Mouse (Mus musculus) liver, postnatal 0 days (tissue): ENCODE measurements around the gene Poglut1.

Source experiments
- CTCF ChIP-seq: sonication (generic); IDR thresholded peaks from 2 replicates; pipeline ENCODE4 v1.5.1; 2016; ENCODE audit warnings: antibody characterized with exemption, low read depth
- EP300 ChIP-seq: IDR thresholded peaks from 2 replicates; pipeline ENCODE4 v1.6.1; 2016; ENCODE audit warnings: antibody characterized with exemption, low read depth, mild to moderate bottlenecking

- TF ChIP-seq EP300: no peak
- TF ChIP-seq CTCF: no peak
Observed at GRCm38 (mm10) chr16:38538716-38539380, 11.2 kb downstream of the Poglut1 start.
